Mouse (Mus musculus) ES-Bruce4 (cell line): ENCODE measurements at regions not wholly inside any gene's neighbourhood (a gene's known extent, or its start where the extent isn't known, plus 50 kb on each side); places are given as distances from the start of the nearest gene placed in this dataset.

Experiments used
- CTCF ChIP-seq: IDR thresholded peaks from one replicate; pipeline ENCODE4 v1.8.1; 2011; ENCODE audit warnings: low read depth, low read length
- POLR2A ChIP-seq: IDR thresholded peaks from one replicate; pipeline ENCODE4 v1.8.1; 2011; ENCODE audit warnings: low read length; ENCODE audit not compliant: insufficient read depth

GRCm38 (mm10) chr10:66781171-66781510 is 314.8 kb upstream of the Jmjd1c start:
- TF ChIP-seq POLR2A (no peak), CTCF (no peak)
